24 mouse cellular contexts compared by ENCODE assay signal in genomic region chr19:5767271-5767670, GRCm38 (mm10).
"Had no signal": no experiment of that assay in that cellular context is flagged by ENCODE, and none has a peak within 500 bp of the region (broad histone marks: within the 10 kb centered on the region; RNA-seq: fewer than 3 reads in every experiment).

No protein-coding gene starts in this region.

- H3K27ac ChIP-seq: layer of hippocampus, adult 2 months; left cerebral cortex, adult 2 months; limb, embryonic 12.5 days; liver, embryonic 12.5 days; liver, embryonic 15.5 days; lung, embryonic 15.5 days; midbrain, embryonic 10.5 days; midbrain, embryonic 13.5 days; neural tube, embryonic 13.5 days; stomach, embryonic 15.5 days had no signal

- DNase-seq: layer of hippocampus, adult 9-11 months; liver; lung, adult 18-20 months; lung, postnatal 10 days; lung, postnatal 36 days; retina, postnatal 1 day; right cerebral cortex, postnatal 25 days; spleen, adult 18-20 months; thymus, postnatal 25 days had no signal

- H3K4me2 ChIP-seq: limb, embryonic 12.5 days; liver, embryonic 12.5 days; liver, embryonic 15.5 days; lung, embryonic 15.5 days; midbrain, embryonic 13.5 days; neural tube, embryonic 13.5 days; stomach, embryonic 15.5 days had no signal

- H3K9ac ChIP-seq: limb, embryonic 12.5 days; liver, embryonic 12.5 days; liver, embryonic 15.5 days; lung, embryonic 15.5 days; midbrain, embryonic 13.5 days; neural tube, embryonic 13.5 days; stomach, embryonic 15.5 days had no signal

- H3K27me3 ChIP-seq: limb, embryonic 12.5 days; liver, embryonic 12.5 days; liver, embryonic 15.5 days; lung, embryonic 15.5 days; megakaryocyte, embryonic 14.5 days; midbrain, embryonic 13.5 days; neural tube, embryonic 13.5 days; stomach, embryonic 15.5 days had no signal

- H3K9me3 ChIP-seq: limb, embryonic 12.5 days; liver, embryonic 12.5 days; liver, embryonic 15.5 days; lung, embryonic 15.5 days; megakaryocyte, embryonic 14.5 days; midbrain, embryonic 10.5 days; midbrain, embryonic 13.5 days; stomach, embryonic 15.5 days had no signal

- H3K4me3 ChIP-seq: layer of hippocampus, adult 2 months; left cerebral cortex, adult 2 months; limb, embryonic 12.5 days; liver, embryonic 12.5 days; liver, embryonic 15.5 days; lung, embryonic 15.5 days; megakaryocyte, embryonic 14.5 days; midbrain, embryonic 10.5 days; midbrain, embryonic 13.5 days; myocyte; neural tube, embryonic 13.5 days; stomach, embryonic 15.5 days had no signal

- ATAC-seq: inflammation-experienced regulatory T-cells, adult 6 months; intestine, embryonic 16.5 days; liver, embryonic 12.5 days; midbrain, embryonic 13.5 days; midbrain, embryonic 16.5 days had no signal
